Mouse (Mus musculus) midbrain, embryonic 11.5 days (tissue): ENCODE measurements around the gene Vmn2r84. TPM values are rescaled to one million over a fixed set of nuclear protein-coding genes. Genes with fewer than 3 reads are reported as not detected.
"Not testable (repeated sequence)": the region's sequence is repeated elsewhere in the genome, so short reads cannot be mapped to it uniquely, and the experiment has no call there.

Source experiments
- ATAC-seq: fragments of 200-750 bp; cut with Nextera tagmentation; 2 replicates; pipeline ENCODE4 v1.8.0; 2017; ENCODE audit warnings: moderate TSS enrichment, moderate library complexity; ENCODE audit not compliant: low FRiP score
- DNase-seq: peaks from one replicate; pipeline ENCODE4 v3.0.0; 2015; ENCODE audit warnings: low spot score; ENCODE audit errors: missing footprints
- H3K27ac ChIP-seq: fragments of 300-500 bp; sonication (generic); 2 replicates; pipeline ENCODE4 v1.5.1; 2014; ENCODE audit warnings: low read depth, low read length
- H3K27me3 ChIP-seq: fragments of 300-500 bp; sonication (generic); 2 replicates; pipeline ENCODE4 v1.6.1; 2014; ENCODE audit warnings: mild to moderate bottlenecking, low read length, moderate library complexity, mixed read lengths; ENCODE audit not compliant: control insufficient read depth, insufficient read depth
- H3K36me3 ChIP-seq: fragments of 300-500 bp; sonication (generic); 2 replicates; pipeline ENCODE4 v1.6.1; 2014; ENCODE audit warnings: mild to moderate bottlenecking, low read length, moderate library complexity, mixed read lengths; ENCODE audit not compliant: control insufficient read depth, insufficient read depth
- H3K4me1 ChIP-seq: fragments of 300-500 bp; sonication (generic); 2 replicates; pipeline ENCODE4 v1.6.1; 2014; ENCODE audit warnings: low read length; ENCODE audit not compliant: control insufficient read depth, insufficient read depth
- H3K4me2 ChIP-seq: fragments of 300-500 bp; sonication (generic); 2 replicates; pipeline ENCODE4 v1.6.1; 2014; ENCODE audit warnings: mild to moderate bottlenecking, moderate library complexity
- H3K4me3 ChIP-seq: fragments of 300-500 bp; sonication (generic); 2 replicates; pipeline ENCODE4 v1.5.1; 2014; ENCODE audit warnings: low read depth, low read length
- H3K9ac ChIP-seq: fragments of 300-500 bp; sonication (generic); 2 replicates; pipeline ENCODE4 v1.6.1; 2014; ENCODE audit warnings: low read length
- H3K9me3 ChIP-seq: fragments of 300-500 bp; sonication (generic); 2 replicates; pipeline ENCODE4 v1.6.1; 2016; ENCODE audit warnings: low read length; ENCODE audit not compliant: control insufficient read depth
- WGBS: fragments of 180-500 bp; shearing (Covaris S2); extraction: QIAGEN DNeasy Blood & Tissue Kit; methylation state at CpG from one replicate; pipeline ENCODE4 v1.1.7; 2014; 5-methylcytosine and 5-hydroxymethylcytosine counted together
- polyA plus RNA-seq: library from polyadenylated mRNA; unstranded; fragments of >200 nt; fragmentation: Nextera tagmentation; extraction: Ambion mirVana; gene quantifications from 2 replicates; pipeline ENCODE4 v1.2.1, GENCODE M21; 2014

Gene Vmn2r84
- polyA plus RNA-seq, result not detected in 2 replicates

DNA sequence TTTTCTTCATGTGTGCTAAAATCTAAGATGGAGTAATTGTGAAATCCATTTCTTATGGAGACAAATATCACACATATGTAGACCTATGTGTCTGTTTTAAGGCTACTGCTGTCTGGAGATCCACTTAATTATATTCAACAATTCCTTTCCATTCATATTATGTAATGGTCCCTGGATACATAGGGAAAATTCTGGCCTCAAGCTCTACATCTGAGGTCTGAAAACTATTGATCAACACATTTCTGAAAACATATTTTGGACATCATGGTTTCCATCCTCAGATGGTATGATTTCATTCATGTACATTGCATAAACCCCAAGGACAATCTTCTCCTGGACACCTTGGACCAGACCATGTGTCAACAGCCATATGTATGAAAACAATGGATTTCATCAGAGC lies at the start of gene Vmn2r84:
Vmn2r84 (minus strand) TSS at position 101 of the 400 bp plus-strand sequence.
- ATAC-seq, result no peak
- Histone ChIP-seq H3K4me1 (no peaks in the 10 kb centered on the region), H3K4me3 (no peak within 1 kb of the TSS), H3K27me3 (no peaks in the 10 kb centered on the region), H3K36me3 (no peaks in the 10 kb centered on the region), H3K4me2 (no peak within 1 kb of the TSS), H3K27ac (no peak within 1 kb of the TSS), H3K9ac (no peak within 1 kb of the TSS), H3K9me3 (no peaks in the 10 kb centered on the region)
- DNase-seq, result no peak

DNA sequence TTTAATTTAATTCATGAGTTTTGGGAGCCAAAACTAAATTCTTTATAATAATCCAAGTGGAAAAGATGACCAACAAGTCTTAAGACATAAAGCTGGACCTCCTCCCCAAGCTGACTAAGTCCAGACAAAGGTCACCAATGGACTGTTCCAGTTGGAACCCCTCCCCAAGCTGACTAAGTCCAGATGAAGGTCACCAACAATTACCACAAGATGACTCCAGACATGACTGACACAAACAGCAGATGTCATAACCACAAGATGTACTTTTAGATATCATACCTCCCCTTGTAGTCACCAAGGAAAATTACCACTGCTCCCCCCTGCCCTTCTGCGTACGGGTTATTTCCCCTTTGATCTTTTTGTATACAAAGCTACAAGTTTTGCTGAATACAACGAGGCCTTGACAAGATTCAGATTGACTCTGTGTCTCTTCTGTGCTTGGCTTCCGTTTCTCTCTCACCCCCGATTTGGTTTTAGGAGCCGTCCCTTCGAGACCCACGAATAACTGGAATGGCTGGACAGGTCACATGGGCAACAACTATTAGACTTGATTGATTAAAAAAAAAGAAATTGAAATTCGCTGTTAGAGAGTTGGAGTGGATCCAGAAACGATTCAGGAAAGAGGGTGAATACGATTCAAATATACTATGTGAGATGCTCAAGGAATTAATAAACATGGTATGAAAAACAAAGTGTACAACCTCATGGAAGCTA lies 40.2 kb upstream of the Vmn2r84 start:
- H3K9me3 ChIP-seq, DNase-seq, H3K9ac ChIP-seq, H3K4me1 ChIP-seq, H3K27ac ChIP-seq, ATAC-seq, H3K27me3 ChIP-seq, H3K4me2 ChIP-seq, H3K36me3 ChIP-seq, H3K4me3 ChIP-seq: not testable (repeated sequence)
- 90% methylated on average over 11 of the region's 11 CpGs for WGBS

DNA sequence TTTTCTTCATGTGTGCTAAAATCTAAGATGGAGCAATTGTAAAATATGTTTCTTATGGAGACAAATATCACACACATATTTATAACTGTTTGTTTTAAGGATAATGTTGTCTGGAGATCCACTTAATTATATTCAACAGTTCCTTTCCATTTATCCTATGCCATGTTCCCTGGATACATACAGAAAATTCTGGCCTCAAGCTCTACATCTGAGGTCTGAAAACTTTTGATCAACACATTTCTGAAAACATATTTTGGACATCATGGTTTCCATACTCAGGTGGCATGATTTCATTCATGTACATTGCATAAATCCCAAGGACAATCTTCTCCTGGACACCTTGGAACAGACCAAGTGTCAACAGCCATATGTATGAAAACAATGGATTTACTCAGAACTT lies 35.5 kb upstream of the Vmn2r84 start, which contains the start of gene Vmn2r85:
Vmn2r85 (minus strand) TSS at position 101 of the 400 bp plus-strand sequence.
- H3K4me1 ChIP-seq, H3K4me3 ChIP-seq, H3K9me3 ChIP-seq, H3K4me2 ChIP-seq, H3K9ac ChIP-seq, H3K36me3 ChIP-seq, H3K27ac ChIP-seq, DNase-seq, ATAC-seq, H3K27me3 ChIP-seq: not testable (repeated sequence)

DNA sequence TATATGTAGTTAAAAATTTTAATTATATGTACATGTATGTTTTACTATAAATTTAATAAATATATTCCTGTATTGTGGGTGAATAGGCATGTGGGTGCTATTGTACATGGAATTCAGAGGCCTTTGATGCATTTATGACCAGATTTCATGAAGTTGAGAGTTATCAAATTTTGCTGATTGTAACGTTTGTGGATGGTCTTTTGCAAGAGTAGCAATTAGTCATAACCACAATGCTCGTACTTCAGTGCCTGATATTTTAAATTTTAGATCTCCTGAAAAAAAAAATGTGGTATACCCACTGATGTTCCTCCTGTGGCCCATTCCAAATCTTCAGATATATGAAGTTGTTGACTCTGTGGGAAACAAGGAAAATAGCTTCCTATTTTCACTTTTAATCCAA lies 28.2 kb upstream of the Vmn2r84 start:
- H3K36me3 ChIP-seq, H3K9me3 ChIP-seq, H3K4me3 ChIP-seq, H3K27ac ChIP-seq, H3K4me1 ChIP-seq, H3K4me2 ChIP-seq, H3K9ac ChIP-seq, H3K27me3 ChIP-seq, DNase-seq, ATAC-seq: not testable (repeated sequence)
- WGBS, result 77% methylated on average over 2 of the region's 2 CpGs

DNA sequence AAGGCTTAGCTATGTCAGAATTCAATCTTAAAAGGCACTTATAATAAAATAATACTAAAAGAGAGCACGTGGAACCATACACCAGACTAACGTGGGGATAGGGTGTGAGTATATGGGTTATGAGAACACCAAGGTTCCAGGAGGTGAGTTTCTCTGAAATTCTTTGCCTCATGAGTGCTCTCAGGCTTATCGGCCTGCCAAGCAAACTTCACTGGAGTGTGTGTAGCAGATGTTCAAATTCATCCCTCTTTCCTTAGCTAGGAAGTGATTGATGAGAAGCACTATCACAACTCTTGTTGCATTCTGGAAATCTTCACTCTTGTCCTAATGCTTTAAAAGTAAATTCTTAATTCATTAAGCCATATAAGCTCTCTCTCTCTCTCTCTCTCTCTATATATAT lies 26.3 kb upstream of the Vmn2r84 start:
- Histone ChIP-seq H3K9me3 (no peaks in the 10 kb centered on the region), H3K27me3 (no peaks in the 10 kb centered on the region), H3K9ac (no peak overlapping the region), H3K36me3 (no peaks in the 10 kb centered on the region), H3K4me2 (no peak overlapping the region), H3K27ac (no peak overlapping the region), H3K4me3 (no peak overlapping the region), H3K4me1 (no peaks in the 10 kb centered on the region)
- DNase-seq, result no peak
- ATAC-seq, result no peak
- 78% methylated on average over 3 of the region's 3 CpGs for WGBS

DNA sequence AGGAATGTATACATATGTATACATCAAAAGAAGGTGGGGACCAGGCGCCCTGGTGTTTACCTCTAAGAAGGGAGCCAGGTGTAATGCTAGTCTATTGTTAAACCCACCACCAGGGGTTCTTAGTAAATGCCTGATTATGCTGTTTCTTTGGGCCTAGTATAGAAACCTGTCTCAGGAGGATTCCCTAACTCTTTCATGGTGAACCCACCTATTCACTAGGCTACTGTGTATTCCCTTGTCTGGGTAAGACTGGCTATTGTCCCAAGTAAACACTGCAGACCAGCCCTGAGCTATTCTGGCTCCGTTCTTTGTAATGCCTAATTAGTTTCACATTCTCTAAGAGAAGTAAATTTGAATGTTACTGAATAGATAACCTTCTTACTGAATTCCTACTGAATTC lies 25.8 kb upstream of the Vmn2r84 start:
- H3K9ac ChIP-seq, ATAC-seq, H3K4me3 ChIP-seq, H3K4me1 ChIP-seq, H3K36me3 ChIP-seq, H3K27ac ChIP-seq, H3K4me2 ChIP-seq, DNase-seq, H3K27me3 ChIP-seq, H3K9me3 ChIP-seq: not testable (repeated sequence)
- WGBS, result 52% methylated on average over 2 of the region's 2 CpGs

DNA sequence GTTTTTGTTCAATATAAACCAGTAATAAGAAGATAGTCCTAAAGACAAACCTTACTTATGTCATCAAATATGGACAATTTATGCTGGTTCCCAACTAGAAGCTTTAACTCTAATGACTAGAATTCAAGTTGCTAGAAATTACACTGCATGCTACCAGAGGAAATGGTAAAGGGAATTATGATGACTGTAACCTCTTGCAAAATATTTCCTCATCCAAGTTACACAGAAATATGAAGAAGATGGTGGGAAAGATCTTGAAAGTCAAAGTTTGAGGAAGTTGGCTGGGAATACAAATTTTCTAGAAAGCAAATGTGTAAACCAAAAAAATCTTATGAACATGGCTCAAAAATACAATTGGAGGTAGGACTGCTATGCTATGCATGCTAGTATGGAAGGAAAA lies 22.2 kb upstream of the Vmn2r84 start:
- H3K36me3 ChIP-seq, H3K27me3 ChIP-seq, H3K27ac ChIP-seq, H3K9me3 ChIP-seq, H3K9ac ChIP-seq, H3K4me2 ChIP-seq, H3K4me3 ChIP-seq, DNase-seq, H3K4me1 ChIP-seq, ATAC-seq: not testable (repeated sequence)

DNA sequence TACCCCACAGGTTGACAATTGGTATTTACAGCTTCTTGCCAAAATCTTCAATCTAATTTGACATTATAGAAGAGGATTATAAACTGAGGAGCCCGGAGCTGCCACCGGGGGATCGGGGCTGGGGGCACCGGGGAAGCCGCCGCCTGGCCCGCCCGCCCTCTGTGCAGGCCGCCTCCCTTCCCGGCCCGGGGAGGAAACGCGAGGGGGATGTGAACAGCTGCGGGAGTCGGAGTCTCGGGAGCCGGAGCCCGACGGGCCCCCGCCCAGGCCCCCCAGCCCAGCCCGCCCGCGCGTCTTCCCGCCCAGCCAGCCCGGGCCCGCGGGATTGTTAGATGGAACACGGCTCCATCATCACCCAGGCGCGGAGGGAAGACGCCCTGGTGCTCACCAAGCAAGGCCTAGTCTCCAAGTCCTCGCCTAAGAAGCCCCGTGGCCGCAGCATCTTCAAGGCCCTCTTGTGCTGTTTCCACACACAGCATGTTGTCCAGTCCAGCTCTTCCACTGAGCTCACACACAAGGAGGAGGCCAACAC lies 18.1 kb upstream of the Vmn2r84 start:
- 69% methylated on average over 6 of the region's 35 CpGs for WGBS
- H3K4me3 ChIP-seq, H3K27me3 ChIP-seq, H3K36me3 ChIP-seq, H3K9ac ChIP-seq, H3K4me1 ChIP-seq, H3K27ac ChIP-seq, DNase-seq, H3K9me3 ChIP-seq, H3K4me2 ChIP-seq: not testable (repeated sequence)
- ATAC-seq, result peak; percentile 77

DNA sequence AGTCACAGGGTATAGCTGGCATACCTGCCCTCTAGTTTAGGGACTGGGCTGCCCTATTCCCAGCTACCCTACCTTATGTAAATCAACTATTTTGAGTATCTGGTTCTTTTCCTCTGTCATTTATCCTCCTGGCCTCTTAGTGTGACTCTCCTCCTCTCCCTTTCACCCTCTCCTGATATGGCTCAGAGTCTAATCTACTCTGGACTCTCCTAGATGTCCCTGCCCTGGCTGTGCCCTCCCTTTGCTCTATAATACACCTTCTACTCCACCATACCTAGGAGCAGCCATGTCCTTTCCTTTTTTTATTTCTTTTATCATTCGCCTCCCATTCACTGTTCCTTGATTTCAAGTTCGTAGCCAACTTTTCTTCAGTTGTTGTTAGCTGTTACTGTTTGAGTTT lies 19.0 kb downstream of the Vmn2r84 start:
- H3K27me3 ChIP-seq, result no peaks in the 10 kb centered on the region
- DNase-seq, result no peak
- H3K27ac ChIP-seq, result no peak overlapping the region
- ATAC-seq, result no peak
- no peaks in the 10 kb centered on the region for H3K4me1 ChIP-seq
- WGBS, result 88% methylated on average over 2 of the region's 2 CpGs
- no peaks in the 10 kb centered on the region for H3K36me3 ChIP-seq
- H3K4me3 ChIP-seq, result no peak overlapping the region
- no peaks in the 10 kb centered on the region for H3K9me3 ChIP-seq
- H3K9ac ChIP-seq, result no peak overlapping the region
- H3K4me2 ChIP-seq, result no peak overlapping the region
